In genomic region chrX:57053993-57054385, GRCm38 (mm10) we compare ENCODE assay signal across 8 mouse cellular contexts. TPM values are rescaled to one million over a fixed set of nuclear protein-coding genes. Genes with fewer than 3 reads are reported as not detected.
DNase-seq lines count a peak whose midpoint lies in the region; ATAC-seq lines count a peak whose summit lies in the region.

No protein-coding gene starts in this region.

- 29% methylated on average over 11 of the region's 11 CpGs for WGBS in kidney, embryonic 14.5 days
- 25% methylated on average over 11 of the region's 11 CpGs for WGBS in hindbrain, embryonic 16.5 days
- 13% methylated on average over 11 of the region's 11 CpGs for WGBS in midbrain, embryonic 16.5 days

- H3K27me3 ChIP-seq in kidney, embryonic 14.5 days (ENCODE audit: control insufficient read depth, insufficient read depth, low read length) = no peaks in the 10 kb centered on the region
- no peaks in the 10 kb centered on the region for H3K27me3 ChIP-seq in hindbrain, embryonic 16.5 days (replicated peaks; ENCODE audit: control insufficient read depth, insufficient read depth, low read length)
- no peaks in the 10 kb centered on the region for H3K27me3 ChIP-seq in midbrain, embryonic 16.5 days (ENCODE audit: control insufficient read depth, insufficient read depth, low read depth, low read length)

- peaks cover 4% of the 10 kb centered on the region; the same call in 1 of the 2 replicates for H3K36me3 ChIP-seq in kidney, embryonic 14.5 days (ENCODE audit: control insufficient read depth, insufficient read depth, low read length)
- H3K36me3 ChIP-seq in hindbrain, embryonic 16.5 days (ENCODE audit: control insufficient read depth, insufficient read depth, low read length) = peaks cover 4% of the 10 kb centered on the region; the same call in 1 of the 2 replicates
- H3K36me3 ChIP-seq in midbrain, embryonic 16.5 days (ENCODE audit: control insufficient read depth, insufficient read depth, low read length) = 0 out of 2 replicates have a peak, but pooled peaks cover under 1% of the 10 kb centered on the region

- H3K4me3 ChIP-seq in kidney, embryonic 14.5 days (ENCODE audit: low read length) = peak overlapping the region; percentile 54
- peak overlapping the region; percentile 98 for H3K4me3 ChIP-seq in brown adipose tissue, adult 24 weeks (ENCODE audit: insufficient read depth, low read depth, low read length)
- H3K4me3 ChIP-seq in hindbrain, embryonic 16.5 days (ENCODE audit: low read length) = peak overlapping the region; percentile 56
- peak overlapping the region; percentile 58 for H3K4me3 ChIP-seq in midbrain, embryonic 16.5 days (ENCODE audit: low read depth, low read length)

- peak overlapping the region; percentile 50 for H3K4me2 ChIP-seq in kidney, embryonic 14.5 days (replicated peaks; ENCODE audit: low read depth, low read length)
- H3K4me2 ChIP-seq in hindbrain, embryonic 16.5 days (ENCODE audit: low read length) = peak overlapping the region; percentile 65
- peak overlapping the region; percentile 66 for H3K4me2 ChIP-seq in midbrain, embryonic 16.5 days (ENCODE audit: low read length)

- no peaks in the 10 kb centered on the region for H3K4me1 ChIP-seq in kidney, embryonic 14.5 days (ENCODE audit: control insufficient read depth, insufficient read depth, low read length)
- H3K4me1 ChIP-seq in brown adipose tissue, adult 24 weeks (ENCODE audit: control insufficient read depth, insufficient read depth, insufficient read length, low read length) = no peaks in the 10 kb centered on the region
- peaks cover 2% of the 10 kb centered on the region; the same call in 1 of the 2 replicates for H3K4me1 ChIP-seq in hindbrain, embryonic 16.5 days (ENCODE audit: control insufficient read depth, insufficient read depth, low read depth, low read length)
- peaks cover 7% of the 10 kb centered on the region for H3K4me1 ChIP-seq in midbrain, embryonic 16.5 days (ENCODE audit: control insufficient read depth, insufficient read depth, low read length)

- no peaks in the 10 kb centered on the region for H3K9me3 ChIP-seq in kidney, embryonic 14.5 days (ENCODE audit: control insufficient read depth, low read length)
- H3K9me3 ChIP-seq in hindbrain, embryonic 16.5 days (ENCODE audit: control insufficient read depth, low read length) = no peaks in the 10 kb centered on the region
- H3K9me3 ChIP-seq in midbrain, embryonic 16.5 days (replicated peaks; ENCODE audit: control insufficient read depth, low read length, poor library complexity, severe bottlenecking) = no peaks in the 10 kb centered on the region

- H3K9ac ChIP-seq in kidney, embryonic 14.5 days (ENCODE audit: low read depth, low read length) = peak overlapping the region; percentile 61
- H3K9ac ChIP-seq in hindbrain, embryonic 16.5 days (ENCODE audit: low read depth, low read length) = peak overlapping the region; percentile 74
- H3K9ac ChIP-seq in midbrain, embryonic 16.5 days (ENCODE audit: low read depth, low read length) = peak overlapping the region; percentile 69

- no peak for DNase-seq in kidney, adult 9 months
- no peak for DNase-seq in ovary, postnatal 36 days (ENCODE audit: low spot score)
- DNase-seq in cerebellum, adult 9-10 months = no peak
- no peak for DNase-seq in adrenal gland, adult (ENCODE audit: inconsistent age in 2 of 2, low spot score in 1 of 2)

- ATAC-seq in kidney, embryonic 14.5 days (ENCODE audit: low FRiP score, low TSS enrichment) = peak; percentile 20; the same call in 1 of the 2 replicates
- no peak; the same call in 1 of the 2 replicates for ATAC-seq in hindbrain, embryonic 16.5 days
- no peak for ATAC-seq in midbrain, embryonic 16.5 days

- no peak overlapping the region for H3K27ac ChIP-seq in kidney, embryonic 14.5 days (ENCODE audit: low read depth, low read length)
- H3K27ac ChIP-seq in brown adipose tissue, adult 24 weeks (replicated peaks; ENCODE audit: low read depth, low read length) = no peak overlapping the region
- H3K27ac ChIP-seq in hindbrain, embryonic 16.5 days (ENCODE audit: low read depth, low read length) = peak overlapping the region; percentile 94
- H3K27ac ChIP-seq in midbrain, embryonic 16.5 days (ENCODE audit: low read length) = peak overlapping the region; percentile 96; the same call in 1 of the 2 replicates

RNA-seq across cellular contexts. Expression of gene Htatsf1, which starts 0.6 kb away (rescaled TPM):
- polyA plus RNA-seq in kidney, embryonic 14.5 days (2014; fragmentation: Nextera tagmentation; extraction: Ambion mirVana) = 51.2 and 76.2 TPM in 2 replicates
- polyA plus RNA-seq in brown adipose tissue, adult 24 weeks (2012; ENCODE audit: insufficient read depth, insufficient read length, missing spikeins) = 37.3 and 38.0 TPM in 2 replicates
- polyA plus RNA-seq in hindbrain, embryonic 16.5 days (2015; fragmentation: Nextera tagmentation; extraction: Ambion mirVana) = 80.7 and 86.0 TPM in 2 replicates
- 84.9 and 87.3 TPM in 2 replicates for polyA plus RNA-seq in midbrain, embryonic 16.5 days (2015; fragmentation: Nextera tagmentation; extraction: Ambion mirVana)

RNA-seq across cellular contexts. Expression of gene Brs3, which starts 11.1 kb away (rescaled TPM):
- not detected in 2 replicates for polyA plus RNA-seq in kidney, embryonic 14.5 days (2014; fragmentation: Nextera tagmentation; extraction: Ambion mirVana)
- not detected in 2 replicates for polyA plus RNA-seq in brown adipose tissue, adult 24 weeks (2012; ENCODE audit: insufficient read depth, insufficient read length, missing spikeins)
- 0.39 and 0.41 TPM in 2 replicates for polyA plus RNA-seq in hindbrain, embryonic 16.5 days (2015; fragmentation: Nextera tagmentation; extraction: Ambion mirVana)
- polyA plus RNA-seq in midbrain, embryonic 16.5 days (2015; fragmentation: Nextera tagmentation; extraction: Ambion mirVana) = 0.13 and 0.16 TPM in 2 replicates

RNA-seq across cellular contexts. Expression of gene Vgll1, which starts 33.9 kb away (rescaled TPM):
- not detected in 2 replicates for polyA plus RNA-seq in kidney, embryonic 14.5 days (2014; fragmentation: Nextera tagmentation; extraction: Ambion mirVana)
- not detected in 2 replicates for polyA plus RNA-seq in brown adipose tissue, adult 24 weeks (2012; ENCODE audit: insufficient read depth, insufficient read length, missing spikeins)
- not detected in 2 replicates for polyA plus RNA-seq in hindbrain, embryonic 16.5 days (2015; fragmentation: Nextera tagmentation; extraction: Ambion mirVana)
- not detected in 2 replicates for polyA plus RNA-seq in midbrain, embryonic 16.5 days (2015; fragmentation: Nextera tagmentation; extraction: Ambion mirVana)

Comparison
In these comparisons a context has a peak if more than half of its experiments do, and no peak if none do; other contexts are left out.
1. H3K27ac ChIP-seq: peak in hindbrain, embryonic 16.5 days (single experiment) and midbrain, embryonic 16.5 days (single experiment); none in kidney, embryonic 14.5 days (single experiment) and brown adipose tissue, adult 24 weeks (single experiment).
2. Peak in every context shown above with its lines, with median percentiles within 50 percentile points of each other: H3K4me2 ChIP-seq, H3K4me3 ChIP-seq and H3K9ac ChIP-seq.